Mouse (Mus musculus): ENCODE measurements at regions not wholly inside any gene's neighbourhood (a gene's known extent, or its start where the extent isn't known, plus 50 kb on each side); places are given as distances from the start of the nearest gene placed in this dataset.

- 62% methylated on average over 3 of the region's 3 CpGs for WGBS (ENCODE audit: insufficient replicate concordance)
These were observed 982.3 kb downstream of the Fam181b start for GRCm38 (mm10) chr7:94061814-94062545.

More at GRCm38 (mm10) chr7:94061814-94062545, 982.3 kb downstream of the Fam181b start:
- Histone ChIP-seq H3K9me3 (ENCODE audit: low read length) (no peaks in the 10 kb centered on the region), H3K4me2 (ENCODE audit: low read depth, low read length) (no peak overlapping the region), H3K4me3 (ENCODE audit: low read depth, low read length) (no peak overlapping the region), H3K4me1 (ENCODE audit: insufficient read depth) (no peaks in the 10 kb centered on the region), H3K36me3 (replicated peaks; ENCODE audit: insufficient read depth, low read length) (no peaks in the 10 kb centered on the region), H3K9ac (replicated peaks) (no peak overlapping the region), H3K27ac (ENCODE audit: low read depth) (no peak overlapping the region), H3K27me3 (ENCODE audit: insufficient read depth, low read length) (no peaks in the 10 kb centered on the region)
- no peak for DNase-seq
- no peak for ATAC-seq
- no peak for TF ChIP-seq CTCF (IDR thresholded peaks at IDR 0.05; ENCODE audit: low read depth)
- no peak for TF ChIP-seq EP300 (IDR thresholded peaks at IDR 0.05; ENCODE audit: low read depth)

Data from liver, postnatal 0 days (tissue).